Mouse (Mus musculus) spleen, adult 2 months (tissue): ENCODE measurements around the gene Dpy30.

Experiments
- CTCF ChIP-seq: fragments of 200-500 bp; IDR thresholded peaks from 2 replicates; pipeline ENCODE4 v1.5.1; 2011; ENCODE audit warnings: mild to moderate bottlenecking, inconsistent platforms; ENCODE audit not compliant: insufficient read depth, insufficient read length, insufficient replicate concordance; ENCODE audit errors: extremely low read depth
- POLR2A ChIP-seq: fragments of 200-500 bp; IDR thresholded peaks from 2 replicates; pipeline ENCODE4 v1.6.1; 2011; ENCODE audit warnings: low read depth, low read length, inconsistent platforms

- TF ChIP-seq CTCF, result no peak
- TF ChIP-seq POLR2A, result no peak
These were observed 33.5 kb downstream of the Dpy30 start for GRCm38 (mm10) chr17:74290198-74290597.
